Mouse (Mus musculus): ENCODE measurements around the gene Ptpn22. TPM values are rescaled to one million over a fixed set of nuclear protein-coding genes. Genes with fewer than 3 reads are reported as not detected.

Gene Ptpn22
- polyA plus RNA-seq, 1 experiment from 2014 or later = 0.56 TPM

DNA sequence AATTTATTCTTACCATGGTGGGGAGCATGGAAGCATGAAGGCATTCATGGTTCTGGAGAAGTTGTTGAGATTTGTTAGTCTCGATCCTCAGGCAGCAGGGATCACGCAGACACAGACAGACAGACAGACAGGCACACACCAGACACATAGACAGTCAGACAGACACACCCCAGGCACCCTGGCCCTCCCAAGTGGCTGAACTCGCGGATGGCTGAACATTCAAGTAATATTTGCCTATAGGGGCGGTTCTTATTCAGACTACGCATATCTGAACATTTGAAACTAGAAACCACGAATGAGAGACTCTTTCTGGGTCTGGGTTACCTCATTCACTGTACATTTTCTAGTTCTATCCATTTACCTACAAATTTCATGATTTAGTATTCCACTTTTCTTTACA lies 89.1 kb downstream of the Ptpn22 start:
- peaks cover 8% of the 10 kb centered on the region; the same call in 1 of the 2 replicates for H3K36me3 ChIP-seq
- no peaks in the 10 kb centered on the region for H3K4me1 ChIP-seq
- WGBS = 89% methylated on average over 7 of the region's 7 CpGs
- no peak for ATAC-seq (ENCODE audit: insufficient number of reproducible peaks, insufficient read depth, low FRiP score, low TSS enrichment, low read depth)
- H3K9ac ChIP-seq = no peak overlapping the region
- no peaks in the 10 kb centered on the region for H3K27me3 ChIP-seq
- H3K4me3 ChIP-seq = no peak overlapping the region
- H3K9me3 ChIP-seq = 0 out of 2 replicates have a peak, but pooled peaks cover 6% of the 10 kb centered on the region
- no peak overlapping the region for H3K4me2 ChIP-seq
- no peak overlapping the region for H3K27ac ChIP-seq

DNA sequence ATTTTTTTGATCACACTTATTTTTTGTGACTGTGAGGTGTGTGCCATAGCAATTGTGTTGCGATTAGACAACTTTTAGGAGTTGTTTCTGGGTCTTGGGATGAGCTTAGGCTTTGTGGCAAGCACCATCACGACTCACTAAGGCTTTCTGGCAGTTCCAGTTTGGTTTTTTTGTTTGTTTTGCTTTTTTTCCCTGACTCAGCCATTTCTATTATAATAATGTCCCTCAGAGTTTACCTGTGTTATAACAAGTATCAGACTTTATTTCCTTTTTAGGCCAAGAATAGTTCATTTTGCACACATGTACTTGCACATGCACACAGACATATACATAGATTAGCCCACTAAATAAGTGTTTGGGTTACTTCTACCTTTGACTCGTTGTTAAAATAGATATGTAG lies 101.0 kb downstream of the Ptpn22 start:
- Histone ChIP-seq H3K4me3 (no peak overlapping the region), H3K9ac (no peak overlapping the region), H3K27me3 (no peaks in the 10 kb centered on the region), H3K4me2 (no peak overlapping the region), H3K27ac (no peak overlapping the region), H3K9me3 (no peaks in the 10 kb centered on the region), H3K36me3 (peaks cover 26% of the 10 kb centered on the region), H3K4me1 (no peaks in the 10 kb centered on the region)
- no peak for ATAC-seq (ENCODE audit: insufficient number of reproducible peaks, insufficient read depth, low FRiP score, low TSS enrichment, low read depth)
- WGBS = 88% methylated on average over 3 of the region's 3 CpGs

Other genes with a start within 250 kb of the Ptpn22 start
- 0.17 and 0.22 TPM in 2 replicates for gene Atg4a-ps, start 213.7 kb upstream of the Ptpn22 start, polyA plus RNA-seq (2015; fragmentation: Nextera tagmentation; extraction: Ambion mirVana)
- 49.5 and 52.3 TPM in 2 replicates for gene Olfml3, start 121.8 kb upstream of the Ptpn22 start, polyA plus RNA-seq (2015; fragmentation: Nextera tagmentation; extraction: Ambion mirVana)
- gene Gm10964, start 120.4 kb upstream of the Ptpn22 start, polyA plus RNA-seq (2015; fragmentation: Nextera tagmentation; extraction: Ambion mirVana) = not detected in 2 replicates
- 11.6 and 13.8 TPM in 2 replicates for gene Hipk1, start 68.2 kb upstream of the Ptpn22 start, polyA plus RNA-seq (2015; fragmentation: Nextera tagmentation; extraction: Ambion mirVana)
- gene Dclre1b, start 50.4 kb upstream of the Ptpn22 start, polyA plus RNA-seq (2015; fragmentation: Nextera tagmentation; extraction: Ambion mirVana) = 30.9 and 32.9 TPM in 2 replicates
- 19.6 and 22.2 TPM in 2 replicates for gene Ap4b1, start 50.3 kb upstream of the Ptpn22 start, polyA plus RNA-seq (2015; fragmentation: Nextera tagmentation; extraction: Ambion mirVana)
- 0.24 and 0.91 TPM in 2 replicates for gene Gm43064, start 50.2 kb upstream of the Ptpn22 start, polyA plus RNA-seq (2015; fragmentation: Nextera tagmentation; extraction: Ambion mirVana)
- 0.37 and 0.56 TPM in 2 replicates for gene Bcl2l15, start 27.2 kb upstream of the Ptpn22 start, polyA plus RNA-seq (2015; fragmentation: Nextera tagmentation; extraction: Ambion mirVana)
- 12.9 and 14.6 TPM in 2 replicates for gene Rsbn1, start 54.3 kb downstream of the Ptpn22 start, polyA plus RNA-seq (2015; fragmentation: Nextera tagmentation; extraction: Ambion mirVana)
- gene Phtf1, start 108.3 kb downstream of the Ptpn22 start, polyA plus RNA-seq (2015; fragmentation: Nextera tagmentation; extraction: Ambion mirVana) = 38.4 and 39.5 TPM in 2 replicates